Mouse (Mus musculus): ENCODE measurements around the gene Slc12a1. TPM values are rescaled to one million over a fixed set of nuclear protein-coding genes. Genes with fewer than 3 reads are reported as not detected.

Gene Slc12a1
- not detected in 2 replicates for polyA plus RNA-seq (2015; fragmentation: Nextera tagmentation; extraction: Ambion mirVana)

DNA sequence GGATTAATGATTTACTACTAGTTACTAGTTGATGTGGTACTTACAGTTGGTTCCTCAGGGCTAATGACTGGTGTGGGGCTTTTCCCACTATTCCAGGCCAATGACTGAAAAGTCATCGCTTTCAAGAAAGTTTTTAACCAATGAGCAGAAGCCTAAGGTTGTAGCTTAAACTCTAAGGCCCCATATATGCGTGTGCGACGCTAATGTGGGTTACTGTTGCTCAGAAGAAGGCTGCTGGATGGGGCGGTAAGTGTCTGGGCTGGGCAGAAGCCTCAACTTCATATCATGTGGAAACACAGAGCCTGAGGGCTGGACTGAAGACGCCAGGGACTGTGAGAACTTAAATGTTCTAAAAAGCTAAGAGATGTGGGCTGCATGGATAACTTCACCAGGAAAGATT, at the start of gene Slc12a1:
Slc12a1 (plus strand) TSS at position 118 of the 400 bp plus-strand sequence.

GRCm38 (mm10) chr2:125123477-125123852, 28.8 kb upstream of the Slc12a1 start, which contains the start of gene Myef2:
Myef2 (minus strand) TSS chr2:125123661.

GRCm38 (mm10) chr2:125135903-125136811, 16.1 kb upstream of the Slc12a1 start, which contains the start of gene Ctxn2:
Ctxn2 (plus strand) TSS chr2:125136692.

DNA sequence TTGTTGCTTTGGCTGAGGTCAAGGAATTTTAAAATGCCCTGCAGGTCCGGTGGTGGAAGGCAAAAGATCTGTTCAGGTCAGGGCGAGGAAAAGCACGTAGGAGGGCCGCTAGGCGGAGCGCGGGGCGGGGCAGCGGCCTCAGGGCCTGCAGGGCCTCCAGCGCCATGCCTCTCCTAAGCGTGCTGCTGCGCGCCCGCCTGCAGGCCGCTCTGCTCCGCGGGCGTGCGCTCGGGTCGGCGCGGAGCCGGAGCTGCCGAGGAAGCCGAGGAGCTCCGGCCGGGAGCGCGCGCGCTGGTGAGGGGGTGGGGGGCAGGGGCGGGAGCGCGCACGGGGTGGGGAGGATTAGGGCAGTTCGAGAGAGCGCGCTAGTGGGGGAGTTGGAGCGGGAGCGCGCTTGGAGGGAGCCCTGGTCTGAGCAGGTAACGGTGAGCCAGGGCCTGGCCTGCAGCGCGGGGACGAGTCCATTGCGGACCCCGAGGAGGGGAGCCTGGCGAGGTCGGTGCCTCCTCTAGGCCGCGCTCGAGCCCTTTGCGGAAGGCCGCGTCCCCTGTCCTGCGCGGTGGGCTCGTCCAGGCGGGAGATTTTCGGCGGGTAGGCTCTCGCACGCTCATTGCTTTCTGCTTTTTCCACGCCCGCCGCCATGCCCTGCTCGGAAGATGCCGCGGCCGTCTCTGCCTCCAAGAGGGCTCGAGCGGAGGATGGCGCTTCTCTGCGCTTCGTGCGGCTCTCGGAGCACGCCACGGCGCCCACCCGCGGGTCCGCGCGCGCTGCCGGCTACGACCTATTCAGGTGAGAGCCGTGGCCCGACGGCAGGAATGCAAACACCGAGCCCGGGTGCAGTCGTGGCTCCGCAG, 95.0 kb downstream of the Slc12a1 start, which contains the start of gene Dut:
Dut (plus strand) TSS at position 83 of the 854 bp plus-strand sequence.

Other genes with a start within 250 kb of the Slc12a1 start
- gene Slc24a5, start 84.4 kb upstream of the Slc12a1 start, polyA plus RNA-seq (2015; fragmentation: Nextera tagmentation; extraction: Ambion mirVana) = 0.18 and 0.25 TPM in 2 replicates
- 23.9 and 30.0 TPM in 2 replicates for gene Myef2, start 28.8 kb upstream of the Slc12a1 start, polyA plus RNA-seq (2015; fragmentation: Nextera tagmentation; extraction: Ambion mirVana)
- gene Ctxn2, start 15.8 kb upstream of the Slc12a1 start, polyA plus RNA-seq (2015; fragmentation: Nextera tagmentation; extraction: Ambion mirVana) = not detected in 2 replicates
- 43.8 and 54.3 TPM in 2 replicates for gene Dut, start 94.7 kb downstream of the Slc12a1 start, polyA plus RNA-seq (2015; fragmentation: Nextera tagmentation; extraction: Ambion mirVana)

All from urinary bladder, postnatal 0 days (tissue).